Mouse (Mus musculus) small intestine, adult 2 months (tissue): Measurements from ENCODE around the gene Tmem88b. TPM values are rescaled to one million over a fixed set of nuclear protein-coding genes. Genes with fewer than 3 reads are reported as not detected.
"Not testable (repeated sequence)": the region's sequence is repeated elsewhere in the genome, so short reads cannot be mapped to it uniquely, and the experiment has no call there.

Experiments used
- H3K27ac ChIP-seq: fragments of 200-500 bp; 2 replicates; pipeline ENCODE4 v1.5.1; 2012; ENCODE audit warnings: low read depth, low read length, control low read depth, inconsistent platforms; ENCODE audit not compliant: insufficient read depth
- H3K27me3 ChIP-seq: fragments of 200-500 bp; 2 replicates; pipeline ENCODE4 v1.6.1; 2012; ENCODE audit warnings: mild to moderate bottlenecking, moderate library complexity, low read length, inconsistent platforms; ENCODE audit not compliant: control insufficient read depth, insufficient read depth
- H3K36me3 ChIP-seq: fragments of 200-500 bp; 2 replicates; pipeline ENCODE4 v1.6.1; 2012; ENCODE audit warnings: mild to moderate bottlenecking, low read length, control low read depth, inconsistent platforms; ENCODE audit not compliant: control insufficient read depth, insufficient read depth
- H3K4me1 ChIP-seq: fragments of 200-500 bp; 2 replicates; pipeline ENCODE4 v1.6.1; 2012; ENCODE audit warnings: low read length, inconsistent platforms, mixed read lengths; ENCODE audit not compliant: control insufficient read depth, insufficient read depth, insufficient read length
- H3K4me3 ChIP-seq: fragments of 200-500 bp; 2 replicates; pipeline ENCODE4 v1.5.1; 2012; ENCODE audit warnings: low read depth, mild to moderate bottlenecking, control low read depth, inconsistent platforms, low read length, moderate library complexity
- CTCF ChIP-seq: fragments of 200-500 bp; IDR thresholded peaks from 2 replicates; pipeline ENCODE4 v1.5.1; 2012; ENCODE audit warnings: low read depth, mild to moderate bottlenecking, control low read depth, inconsistent platforms, low read length, moderate library complexity, mixed read lengths; ENCODE audit not compliant: insufficient replicate concordance, insufficient read length; ENCODE audit errors: extremely low read depth
- POLR2A ChIP-seq: fragments of 200-500 bp; IDR thresholded peaks from 2 replicates; pipeline ENCODE4 v1.6.1; 2012; ENCODE audit warnings: low read depth, mild to moderate bottlenecking, control low read depth, inconsistent platforms, low read length, moderate library complexity
- WGBS: fragments of 180-500 bp; shearing (Covaris S2); methylation state at CpG from one replicate; pipeline ENCODE4 v1.1.7; 2018; 5-methylcytosine and 5-hydroxymethylcytosine counted together
- polyA plus RNA-seq: library from polyadenylated mRNA; depleted of rRNA; stranded (reverse); fragments of >200 nt; gene quantifications from 2 replicates; pipeline ENCODE4 v1.2.3, GENCODE M21; 2012

The Tmem88b gene
- polyA plus RNA-seq, 1 experiment, result 2.6 TPM

DNA sequence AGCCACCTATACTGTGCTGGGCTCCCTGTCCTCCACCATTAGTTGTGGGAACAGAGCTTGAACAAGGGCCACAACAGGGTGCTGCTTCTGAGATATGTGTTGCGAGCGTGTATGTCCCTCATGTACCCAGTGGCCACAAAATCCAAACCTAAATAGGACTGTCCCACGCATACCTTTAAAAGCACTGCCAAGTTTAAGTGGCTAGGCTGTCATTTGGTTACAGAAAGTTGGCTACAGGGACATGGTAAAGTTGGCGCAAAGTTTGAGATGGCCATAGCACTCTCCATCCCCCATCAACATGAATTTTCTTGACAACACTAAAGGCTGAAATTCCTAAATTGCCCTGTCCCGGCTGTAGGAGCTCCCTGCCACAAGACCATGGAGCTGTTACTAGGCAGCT is 40.5 kb downstream of the Tmem88b start:
- TF ChIP-seq POLR2A, result no peak
- no peak for TF ChIP-seq CTCF
- 89% methylated on average over 5 of the region's 5 CpGs for WGBS
- H3K4me1 ChIP-seq, result no peaks in the 10 kb centered on the region
- peaks cover 80% of the 10 kb centered on the region for H3K36me3 ChIP-seq
- H3K4me3 ChIP-seq, result no peak overlapping the region
- H3K27me3 ChIP-seq, result no peaks in the 10 kb centered on the region
- no peak overlapping the region for H3K27ac ChIP-seq

DNA sequence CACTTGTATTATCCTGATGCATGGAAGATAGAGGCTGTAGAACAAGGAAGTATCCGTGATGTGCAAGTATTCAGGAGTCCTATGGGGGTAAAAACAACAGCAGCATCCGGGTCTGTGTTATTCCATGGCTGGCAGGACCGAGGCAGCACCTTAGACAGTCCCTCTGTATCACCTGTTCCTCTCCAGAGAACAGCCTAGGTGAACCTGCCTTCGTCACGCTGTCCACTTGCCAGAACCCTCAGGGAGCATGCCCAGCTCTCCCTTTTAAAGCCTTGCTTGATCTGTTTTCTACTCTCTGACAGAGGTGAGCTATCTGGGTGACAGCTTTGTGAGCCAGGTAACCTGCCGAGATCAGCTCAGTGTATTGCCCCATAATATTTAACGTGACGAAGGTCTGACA is 41.2 kb downstream of the Tmem88b start:
- Histone ChIP-seq H3K36me3 (peaks cover 77% of the 10 kb centered on the region), H3K4me1 (no peaks in the 10 kb centered on the region), H3K27ac (no peak overlapping the region), H3K27me3 (no peaks in the 10 kb centered on the region), H3K4me3 (no peak overlapping the region)
- WGBS, result 90% methylated on average over 8 of the region's 8 CpGs
- no peak for TF ChIP-seq CTCF
- TF ChIP-seq POLR2A, result no peak

DNA sequence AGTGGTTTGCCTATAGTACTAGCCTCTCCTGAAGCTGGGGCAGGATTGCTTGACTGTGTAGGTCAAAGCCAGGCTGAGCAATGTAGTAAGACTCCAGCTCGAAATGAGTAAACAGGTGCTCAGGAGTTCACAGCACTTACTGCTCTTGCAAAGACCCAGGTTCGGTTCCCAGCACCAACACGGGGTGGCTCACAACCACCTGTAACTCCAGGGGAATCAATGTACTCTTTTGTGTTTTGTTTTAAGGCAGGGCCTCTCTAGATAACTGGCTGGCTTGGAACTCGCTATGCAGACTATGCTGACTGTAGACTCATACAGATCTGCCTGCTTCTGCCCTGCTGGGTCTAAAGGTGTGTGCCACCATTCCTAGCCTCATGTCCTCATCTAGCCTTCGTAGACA is 43.0 kb downstream of the Tmem88b start:
- 91% methylated on average over 5 of the region's 5 CpGs for WGBS
- H3K4me3 ChIP-seq, result no peak overlapping the region
- H3K4me1 ChIP-seq, result no peaks in the 10 kb centered on the region
- H3K36me3 ChIP-seq, result peaks cover 60% of the 10 kb centered on the region
- H3K27ac ChIP-seq, result no peak overlapping the region
- TF ChIP-seq POLR2A (no peak), CTCF (no peak)
- H3K27me3 ChIP-seq, result no peaks in the 10 kb centered on the region

DNA sequence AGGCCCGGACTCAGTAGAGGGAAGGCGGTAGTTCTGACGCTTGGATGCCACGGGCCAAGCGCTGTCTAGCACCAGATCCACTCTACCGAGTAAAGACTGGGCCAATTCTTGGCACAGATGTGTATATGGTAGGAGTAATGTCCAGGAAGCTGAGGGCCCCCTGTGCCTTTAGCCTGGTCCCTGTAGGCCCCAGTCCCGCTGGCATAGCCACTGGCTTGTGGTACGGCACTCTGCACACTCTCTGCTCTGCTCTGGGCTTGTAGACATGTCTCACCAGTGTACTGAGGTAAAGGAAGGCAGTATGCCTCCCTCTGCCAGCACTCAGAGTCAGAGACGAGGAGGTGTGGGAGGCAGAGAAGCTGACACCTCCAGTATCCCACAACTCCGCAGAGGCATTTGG is 45.0 kb downstream of the Tmem88b start:
- WGBS, result 86% methylated on average over 10 of the region's 10 CpGs
- not testable (repeated sequence) for H3K27ac ChIP-seq
- H3K36me3 ChIP-seq, result peaks cover 45% of the 10 kb centered on the region

DNA sequence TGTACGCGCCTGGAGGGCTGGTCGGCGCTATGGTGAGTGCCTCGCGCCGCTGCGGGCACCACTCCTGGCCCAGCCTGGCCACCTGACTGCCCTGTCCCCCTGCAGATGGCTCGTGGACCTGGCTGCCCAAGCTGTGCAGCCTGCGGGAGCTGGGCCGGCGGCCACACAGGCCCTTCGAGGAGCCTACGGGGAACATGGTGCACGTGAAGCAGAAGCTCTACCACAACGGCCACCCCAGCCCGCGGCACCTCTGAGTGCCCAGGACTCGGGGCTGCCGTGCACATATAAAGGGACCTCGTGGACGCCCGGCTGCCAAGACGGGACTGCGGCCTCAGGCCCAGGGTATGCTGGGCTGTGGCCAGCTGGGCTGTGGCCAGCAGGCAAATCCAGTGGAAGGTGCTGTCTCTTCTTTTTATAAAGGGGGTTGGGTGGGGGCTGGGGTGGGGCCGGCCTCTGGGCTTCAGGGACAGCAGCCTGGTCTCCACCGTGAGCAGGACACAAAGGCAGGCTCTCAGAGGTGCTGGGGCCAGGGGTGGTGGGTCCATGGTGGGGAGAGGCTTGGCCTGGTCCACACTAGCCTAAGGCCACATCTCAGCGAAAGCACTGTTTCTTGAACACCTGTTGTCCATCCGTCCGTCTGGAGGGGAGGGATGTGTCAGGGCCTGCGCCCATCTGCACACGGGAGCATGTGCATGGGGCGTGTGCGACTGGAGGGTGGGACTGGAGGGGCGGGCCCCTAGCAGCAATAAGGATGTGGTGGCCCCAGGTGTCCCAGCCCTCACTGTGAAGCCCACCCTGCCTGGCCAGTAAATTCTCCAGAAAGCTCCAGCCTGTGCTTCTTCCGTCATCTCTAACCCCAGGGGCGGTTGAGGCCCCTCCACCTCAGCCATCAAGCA is 45.7 kb downstream of the Tmem88b start:
- Histone ChIP-seq H3K27me3 (no peaks in the 10 kb centered on the region), H3K4me3 (no peak overlapping the region), H3K27ac (no peak overlapping the region), H3K4me1 (peaks cover 7% of the 10 kb centered on the region; the same call in 1 of the 2 replicates), H3K36me3 (peaks cover 41% of the 10 kb centered on the region)
- 80% methylated on average over 37 of the region's 37 CpGs for WGBS
- no peak for TF ChIP-seq CTCF
- no peak for TF ChIP-seq POLR2A

More for the DNA sequence above, 45.0 kb downstream of the Tmem88b start:
- H3K4me1 ChIP-seq, H3K4me3 ChIP-seq, H3K27me3 ChIP-seq: not testable (repeated sequence)

DNA sequence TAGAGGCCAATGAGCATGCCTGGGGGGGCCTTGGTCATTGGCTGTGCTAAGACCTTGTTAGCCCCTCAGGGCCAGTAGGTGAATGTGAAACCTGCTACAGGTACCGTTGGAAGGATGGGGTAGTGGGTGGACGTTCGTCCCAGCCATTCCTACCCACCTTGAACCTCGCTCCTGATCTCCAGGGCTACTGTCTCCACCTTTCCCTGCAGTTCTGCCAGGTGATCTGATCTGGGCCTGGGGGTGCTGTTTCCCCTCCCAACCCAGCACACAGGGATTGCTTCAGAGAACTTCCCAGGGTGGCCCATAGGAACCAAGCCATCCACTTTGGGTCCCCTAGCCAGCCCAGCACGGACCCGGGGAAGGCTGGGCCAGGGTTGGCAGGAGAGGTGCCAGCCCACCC is 46.5 kb downstream of the Tmem88b start:
- H3K27ac ChIP-seq, result no peak overlapping the region
- no peak overlapping the region for H3K4me3 ChIP-seq
- peaks cover 34% of the 10 kb centered on the region for H3K36me3 ChIP-seq
- H3K27me3 ChIP-seq, result no peaks in the 10 kb centered on the region
- peaks cover 7% of the 10 kb centered on the region; the same call in 1 of the 2 replicates for H3K4me1 ChIP-seq
- TF ChIP-seq POLR2A, result no peak
- no peak for TF ChIP-seq CTCF
- WGBS, result 81% methylated on average over 6 of the region's 6 CpGs

DNA sequence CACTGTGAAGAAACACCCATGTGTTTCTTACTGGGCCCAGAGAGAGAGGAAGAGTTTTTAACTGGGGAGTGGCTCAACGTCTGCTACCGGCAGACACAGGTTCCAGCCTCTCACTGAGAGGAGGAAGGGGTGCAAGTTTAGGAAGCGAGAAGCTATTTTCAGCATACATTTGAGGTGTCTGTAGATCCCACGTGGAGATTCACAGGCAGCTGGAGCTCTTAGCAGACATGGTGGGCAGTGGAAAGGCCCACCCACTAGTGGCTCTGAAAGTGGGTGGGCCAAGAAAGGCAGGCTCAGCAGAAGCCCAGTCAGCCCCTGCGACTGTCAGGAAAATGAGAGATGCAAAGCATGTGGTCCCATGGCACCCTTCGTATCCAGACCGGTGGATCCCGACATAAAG is 47.4 kb downstream of the Tmem88b start:
- no peak overlapping the region for H3K4me3 ChIP-seq
- WGBS, result 58% methylated on average over 8 of the region's 8 CpGs

More for the DNA sequence above, 47.4 kb downstream of the Tmem88b start:
- TF ChIP-seq CTCF (no peak), POLR2A (no peak)
- H3K4me1 ChIP-seq, result peaks cover 7% of the 10 kb centered on the region; the same call in 1 of the 2 replicates
- peaks cover 28% of the 10 kb centered on the region for H3K36me3 ChIP-seq
- no peaks in the 10 kb centered on the region for H3K27me3 ChIP-seq
- H3K27ac ChIP-seq, result no peak overlapping the region
